Mouse (Mus musculus) spleen, embryonic (tissue): ENCODE measurements at regions not wholly inside any gene's neighbourhood (a gene's known extent, or its start where the extent isn't known, plus 50 kb on each side); places are given as distances from the start of the nearest gene placed in this dataset.

ENCODE experiments used
- CTCF ChIA-PET: fragments of 350-600 bp; sonication (Branson Sonifier 250); formaldehyde crosslinking; loops from one replicate; lab custom pipeline; 2022; lab: Charles Lee

- CTCF ChIA-PET, result interaction anchor here (0.6 kb wide), 2 partner anchors 12 to 68 kb away, joined by 3 read pairs; no protein-coding TSS in a partner anchor
Observed at GRCm38 (mm10) chr1:45745136-45745535, 49.8 kb upstream of the Wdr75 start.
